ENCODE assay signal across 19 mouse cellular contexts in the genomic region with DNA sequence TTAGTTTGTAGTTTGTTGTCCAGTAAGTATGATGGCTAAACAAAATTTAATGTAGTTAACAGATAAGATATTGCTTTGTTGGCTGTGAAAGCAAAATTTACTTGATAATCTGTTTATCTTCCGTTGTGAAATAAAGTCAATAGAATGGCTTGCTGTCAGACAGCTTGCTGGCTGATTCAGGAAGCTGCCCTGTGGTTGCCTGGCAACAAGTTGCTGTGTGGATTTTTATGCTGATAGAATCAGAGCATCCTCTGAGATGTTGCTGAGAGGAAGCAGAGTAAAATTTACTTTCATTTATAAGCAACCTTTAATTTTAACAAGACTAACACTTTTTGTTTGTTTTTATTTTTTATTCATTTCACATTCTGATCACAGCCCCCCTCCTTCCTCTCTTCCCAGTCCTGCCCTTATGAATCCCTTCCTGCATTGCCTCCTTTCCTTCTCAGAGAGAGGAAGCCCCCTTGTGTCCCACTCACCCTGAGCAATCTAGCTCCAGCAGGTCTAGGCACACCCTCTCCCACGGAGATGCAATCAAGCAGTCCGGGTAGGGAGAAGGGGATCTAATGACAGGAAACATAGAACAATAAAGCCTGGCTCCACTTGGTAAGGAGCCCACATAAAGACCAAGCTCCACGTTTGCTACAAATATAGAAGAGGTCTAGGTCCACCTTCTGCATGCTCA. TPM values are rescaled to one million over a fixed set of nuclear protein-coding genes. Genes with fewer than 3 reads are reported as not detected.
A peak's percentile ranks its signal among the peaks of the same experiment; 100 is the strongest.
DNase-seq lines count a peak whose midpoint lies in the region; ATAC-seq and TF ChIP-seq lines count a peak whose summit lies in the region.
"Had no signal": no experiment of that assay in that cellular context is flagged by ENCODE, and none has a peak within 500 bp of the region (broad histone marks: within the 10 kb centered on the region; RNA-seq: fewer than 3 reads in every experiment).

No protein-coding gene starts in this region.

- H3K9me3 ChIP-seq in hindbrain, embryonic 11.5 days (ENCODE audit: control insufficient read depth, low read length): no peaks in the 10 kb centered on the region
- H3K9me3 ChIP-seq in hindbrain, embryonic 10.5 days: no peaks in the 10 kb centered on the region
- H3K9me3 ChIP-seq in neural tube, embryonic 15.5 days (replicated peaks): no peaks in the 10 kb centered on the region
- H3K9me3 ChIP-seq: embryonic facial prominence, embryonic 15.5 days; heart, embryonic 15.5 days; intestine, embryonic 15.5 days; liver, embryonic 12.5 days; neural tube, embryonic 12.5 days had no signal

- H3K4me2 ChIP-seq in hindbrain, embryonic 11.5 days (replicated peaks; ENCODE audit: low read depth, low read length): no peak overlapping the region
- 0 out of 2 replicates have a peak overlapping the region, but pooled peaks have one; percentile 15 for H3K4me2 ChIP-seq in neural tube, embryonic 15.5 days
- H3K4me2 ChIP-seq: embryonic facial prominence, embryonic 15.5 days; heart, embryonic 15.5 days; intestine, embryonic 15.5 days; liver, embryonic 12.5 days; neural tube, embryonic 12.5 days had no signal

- no peak overlapping the region for H3K4me3 ChIP-seq in hindbrain, embryonic 11.5 days (ENCODE audit: low read depth, low read length)
- H3K4me3 ChIP-seq in hindbrain, embryonic 10.5 days: no peak overlapping the region
- no peak overlapping the region for H3K4me3 ChIP-seq in layer of hippocampus, adult 2 months
- no peak overlapping the region for H3K4me3 ChIP-seq in neural tube, embryonic 15.5 days (replicated peaks)
- H3K4me3 ChIP-seq: embryonic facial prominence, embryonic 15.5 days; heart, embryonic 15.5 days; intestine, embryonic 15.5 days; liver, embryonic 12.5 days; neural tube, embryonic 12.5 days had no signal

- TF ChIP-seq CTCF in layer of hippocampus, adult 2 months (conservative IDR thresholded peaks at IDR 0.05): no peak

- no peaks in the 10 kb centered on the region for H3K4me1 ChIP-seq in hindbrain, embryonic 11.5 days (replicated peaks; ENCODE audit: control insufficient read depth, insufficient read depth, low read length)
- H3K4me1 ChIP-seq in hindbrain, embryonic 10.5 days (replicated peaks): 0 out of 2 replicates have a peak, but pooled peaks cover 3% of the 10 kb centered on the region
- H3K4me1 ChIP-seq in neural tube, embryonic 15.5 days: peaks cover 3% of the 10 kb centered on the region
- H3K4me1 ChIP-seq: embryonic facial prominence, embryonic 15.5 days; heart, embryonic 15.5 days; intestine, embryonic 15.5 days; liver, embryonic 12.5 days; neural tube, embryonic 12.5 days had no signal

- no peaks in the 10 kb centered on the region for H3K27me3 ChIP-seq in hindbrain, embryonic 11.5 days (ENCODE audit: control insufficient read depth, insufficient read depth, low read length)
- no peaks in the 10 kb centered on the region for H3K27me3 ChIP-seq in hindbrain, embryonic 10.5 days (ENCODE audit: insufficient read depth, poor library complexity, severe bottlenecking)
- no peaks in the 10 kb centered on the region for H3K27me3 ChIP-seq in neural tube, embryonic 15.5 days (replicated peaks)
- H3K27me3 ChIP-seq: embryonic facial prominence, embryonic 15.5 days; heart, embryonic 15.5 days; intestine, embryonic 15.5 days; liver, embryonic 12.5 days; neural tube, embryonic 12.5 days had no signal

- no peak overlapping the region for H3K27ac ChIP-seq in hindbrain, embryonic 11.5 days (ENCODE audit: low read depth, low read length)
- no peak overlapping the region for H3K27ac ChIP-seq in hindbrain, embryonic 10.5 days
- H3K27ac ChIP-seq in layer of hippocampus, adult 2 months: peak overlapping the region; percentile 83
- peak overlapping the region; percentile 68; the same call in 1 of the 2 replicates for H3K27ac ChIP-seq in neural tube, embryonic 15.5 days (replicated peaks)
- H3K27ac ChIP-seq: embryonic facial prominence, embryonic 15.5 days; heart, embryonic 15.5 days; intestine, embryonic 15.5 days; liver, embryonic 12.5 days; macrophage; neural tube, embryonic 12.5 days had no signal

- WGBS in hindbrain, embryonic 11.5 days: 42% methylated on average over 4 of the region's 4 CpGs
- 34% methylated on average over 4 of the region's 4 CpGs for WGBS in hindbrain, embryonic 10.5 days
- 12% methylated on average over 4 of the region's 4 CpGs for WGBS in neural tube, embryonic 15.5 days

- DNase-seq in hindbrain, embryonic 11.5 days (ENCODE audit: low spot score): peak; percentile 7
- DNase-seq in hindbrain, embryonic 10.5 days (ENCODE audit: low spot score): no peak
- DNase-seq in brain, embryonic 18.5 days (ENCODE audit: low read depth, low spot score): peak; percentile 46
- DNase-seq in layer of hippocampus, adult 2 months (ENCODE audit: low spot score in 2 of 2): peak; percentile 48 to 66
- no peak for DNase-seq in thymus, postnatal 0 days (ENCODE audit: low spot score)
- DNase-seq: adrenal gland, postnatal 36 days; cerebellum, postnatal 14 days; gastrocnemius, postnatal 14 days; kidney, postnatal 4 days; thymus, postnatal 36 days had no signal

- H3K36me3 ChIP-seq in hindbrain, embryonic 11.5 days (ENCODE audit: control insufficient read depth, insufficient read depth, low read length): no peaks in the 10 kb centered on the region
- no peaks in the 10 kb centered on the region for H3K36me3 ChIP-seq in hindbrain, embryonic 10.5 days
- H3K36me3 ChIP-seq in neural tube, embryonic 15.5 days: no peaks in the 10 kb centered on the region
- H3K36me3 ChIP-seq: embryonic facial prominence, embryonic 15.5 days; heart, embryonic 15.5 days; intestine, embryonic 15.5 days; liver, embryonic 12.5 days; neural tube, embryonic 12.5 days had no signal

- no peak overlapping the region for H3K9ac ChIP-seq in hindbrain, embryonic 11.5 days (ENCODE audit: low read depth, low read length)
- no peak overlapping the region for H3K9ac ChIP-seq in neural tube, embryonic 15.5 days (replicated peaks)
- H3K9ac ChIP-seq: embryonic facial prominence, embryonic 15.5 days; heart, embryonic 15.5 days; intestine, embryonic 15.5 days; liver, embryonic 12.5 days; neural tube, embryonic 12.5 days had no signal

- no peak for ATAC-seq in hindbrain, embryonic 11.5 days (ENCODE audit: low FRiP score)
- peak; percentile 87 for ATAC-seq in neural tube, embryonic 15.5 days (ENCODE audit: low FRiP score)
- no peak for ATAC-seq in activated CD4-positive, CD25-positive, alpha-beta regulatory T cell, adult 4 months
- no peak for ATAC-seq in monocyte, adult 5-6 weeks (replicated peaks; ENCODE audit: insufficient number of reproducible peaks, low FRiP score, low TSS enrichment, poor library complexity, severe bottlenecking)
- ATAC-seq: intestine, embryonic 15.5 days; liver, embryonic 12.5 days had no signal

RNA-seq across cellular contexts. Expression of a gene that starts 10.8 kb away (rescaled TPM):
- not detected in 2 replicates for polyA plus RNA-seq in hindbrain, embryonic 11.5 days (2014; fragmentation: Nextera tagmentation; extraction: Ambion mirVana)
- polyA plus RNA-seq in hindbrain, embryonic 10.5 days (2016; fragmentation: Nextera tagmentation; extraction: Ambion mirVana): not detected in 2 replicates
- not detected for total RNA-seq in layer of hippocampus, adult 2 months (2021)
- polyA plus RNA-seq in neural tube, embryonic 15.5 days (2015; fragmentation: Nextera tagmentation; extraction: Ambion mirVana): not detected in 2 replicates
- polyA plus RNA-seq in activated CD4-positive, CD25-positive, alpha-beta regulatory T cell, adult 4 months (2017; shearing (Covaris generic)): under 1 TPM in 1 of 2 experiments, not detected in 1; 0.18 TPM
- not detected in 2 replicates for polyA plus RNA-seq in thymus, postnatal 0 days (2015; fragmentation: Nextera tagmentation; extraction: Ambion mirVana)
- not detected in 3 replicates for total RNA-seq in monocyte, adult 5-6 weeks (2017)
- total RNA-seq: adrenal gland, postnatal 36 days; gastrocnemius, postnatal 14 days had no signal
- polyA plus RNA-seq: heart, embryonic 15.5 days; intestine, embryonic 15.5 days; liver, embryonic 12.5 days; macrophage; neural tube, embryonic 12.5 days had no signal

RNA-seq across cellular contexts. Expression of a gene that starts 12.9 kb away (rescaled TPM):
- polyA plus RNA-seq in hindbrain, embryonic 11.5 days (2014; fragmentation: Nextera tagmentation; extraction: Ambion mirVana): not detected in 2 replicates
- not detected in 2 replicates for polyA plus RNA-seq in hindbrain, embryonic 10.5 days (2016; fragmentation: Nextera tagmentation; extraction: Ambion mirVana)
- total RNA-seq in layer of hippocampus, adult 2 months (2021): not detected
- not detected in 2 replicates for polyA plus RNA-seq in neural tube, embryonic 15.5 days (2015; fragmentation: Nextera tagmentation; extraction: Ambion mirVana)
- polyA plus RNA-seq in activated CD4-positive, CD25-positive, alpha-beta regulatory T cell, adult 4 months (2017; shearing (Covaris generic)): not detected
- not detected in 2 replicates for polyA plus RNA-seq in thymus, postnatal 0 days (2015; fragmentation: Nextera tagmentation; extraction: Ambion mirVana)
- not detected in 3 replicates for total RNA-seq in monocyte, adult 5-6 weeks (2017)
- total RNA-seq: adrenal gland, postnatal 36 days; gastrocnemius, postnatal 14 days had no signal
- polyA plus RNA-seq: embryonic facial prominence, embryonic 15.5 days; heart, embryonic 15.5 days; intestine, embryonic 15.5 days; liver, embryonic 12.5 days; macrophage; neural tube, embryonic 12.5 days had no signal

RNA-seq across cellular contexts. Expression of a gene that starts 23.6 kb away (rescaled TPM):
- polyA plus RNA-seq in hindbrain, embryonic 11.5 days (2014; fragmentation: Nextera tagmentation; extraction: Ambion mirVana): not detected in 2 replicates
- not detected in 2 replicates for polyA plus RNA-seq in hindbrain, embryonic 10.5 days (2016; fragmentation: Nextera tagmentation; extraction: Ambion mirVana)
- not detected for total RNA-seq in layer of hippocampus, adult 2 months (2021)
- polyA plus RNA-seq in neural tube, embryonic 15.5 days (2015; fragmentation: Nextera tagmentation; extraction: Ambion mirVana): not detected in 2 replicates
- polyA plus RNA-seq in activated CD4-positive, CD25-positive, alpha-beta regulatory T cell, adult 4 months (2017; shearing (Covaris generic)): not detected
- polyA plus RNA-seq in thymus, postnatal 0 days (2015; fragmentation: Nextera tagmentation; extraction: Ambion mirVana): not detected in 2 replicates
- not detected in 3 replicates for total RNA-seq in monocyte, adult 5-6 weeks (2017)
- total RNA-seq: adrenal gland, postnatal 36 days; gastrocnemius, postnatal 14 days had no signal
- polyA plus RNA-seq: embryonic facial prominence, embryonic 15.5 days; heart, embryonic 15.5 days; intestine, embryonic 15.5 days; liver, embryonic 12.5 days; macrophage; neural tube, embryonic 12.5 days had no signal

RNA-seq across cellular contexts. Expression of a gene that starts 29.9 kb away (rescaled TPM):
- polyA plus RNA-seq in hindbrain, embryonic 11.5 days (2014; fragmentation: Nextera tagmentation; extraction: Ambion mirVana): 15.9 and 19.0 TPM in 2 replicates
- 6.0 and 10.1 TPM in 2 replicates for polyA plus RNA-seq in hindbrain, embryonic 10.5 days (2016; fragmentation: Nextera tagmentation; extraction: Ambion mirVana)
- 1 to 10 TPM; 3.3 to 4.1 TPM for total RNA-seq in layer of hippocampus, adult 2 months (2021)
- polyA plus RNA-seq in neural tube, embryonic 15.5 days (2015; fragmentation: Nextera tagmentation; extraction: Ambion mirVana): 169 and 187 TPM in 2 replicates
- polyA plus RNA-seq in activated CD4-positive, CD25-positive, alpha-beta regulatory T cell, adult 4 months (2017; shearing (Covaris generic)): not detected
- polyA plus RNA-seq in thymus, postnatal 0 days (2015; fragmentation: Nextera tagmentation; extraction: Ambion mirVana): 0.98 and 1.3 TPM in 2 replicates
- not detected in 3 replicates for total RNA-seq in monocyte, adult 5-6 weeks (2017)
- polyA plus RNA-seq: macrophage had no signal

RNA-seq across cellular contexts. Expression of a gene that starts 33.0 kb away (rescaled TPM):
- polyA plus RNA-seq in hindbrain, embryonic 11.5 days (2014; fragmentation: Nextera tagmentation; extraction: Ambion mirVana): not detected in 2 replicates
- polyA plus RNA-seq in hindbrain, embryonic 10.5 days (2016; fragmentation: Nextera tagmentation; extraction: Ambion mirVana): not detected in 2 replicates
- total RNA-seq in layer of hippocampus, adult 2 months (2021): not detected
- polyA plus RNA-seq in neural tube, embryonic 15.5 days (2015; fragmentation: Nextera tagmentation; extraction: Ambion mirVana): not detected in 2 replicates
- not detected for polyA plus RNA-seq in activated CD4-positive, CD25-positive, alpha-beta regulatory T cell, adult 4 months (2017; shearing (Covaris generic))
- polyA plus RNA-seq in thymus, postnatal 0 days (2015; fragmentation: Nextera tagmentation; extraction: Ambion mirVana): not detected in 2 replicates
- total RNA-seq in monocyte, adult 5-6 weeks (2017): not detected in 3 replicates
- total RNA-seq: adrenal gland, postnatal 36 days; gastrocnemius, postnatal 14 days had no signal
- polyA plus RNA-seq: heart, embryonic 15.5 days; intestine, embryonic 15.5 days; liver, embryonic 12.5 days; macrophage; neural tube, embryonic 12.5 days had no signal

Comparison
In these comparisons a context has a peak if more than half of its experiments do, and no peak if none do; other contexts are left out.
1. DNase-seq: peak in hindbrain, embryonic 11.5 days (single experiment), brain, embryonic 18.5 days (single experiment) and layer of hippocampus, adult 2 months (2 of 2); none in hindbrain, embryonic 10.5 days (single experiment) and thymus, postnatal 0 days (single experiment).
2. H3K27ac ChIP-seq: peak in layer of hippocampus, adult 2 months (single experiment) and neural tube, embryonic 15.5 days (single experiment); none in hindbrain, embryonic 11.5 days (single experiment) and hindbrain, embryonic 10.5 days (single experiment).